Mouse (Mus musculus) adrenal gland, postnatal 0 days (tissue): ENCODE results near the gene Triap1. TPM values are rescaled to one million over a fixed set of nuclear protein-coding genes. Genes with fewer than 3 reads are reported as not detected.

Experiments used
- polyA plus RNA-seq: library from polyadenylated mRNA; unstranded; fragments of >200 nt; fragmentation: Nextera tagmentation; extraction: Ambion mirVana; gene quantifications from 2 replicates; pipeline ENCODE4 v1.2.1, GENCODE M21; 2015

Gene Triap1
- polyA plus RNA-seq = 79.9 and 81.5 TPM in 2 replicates

DNA sequence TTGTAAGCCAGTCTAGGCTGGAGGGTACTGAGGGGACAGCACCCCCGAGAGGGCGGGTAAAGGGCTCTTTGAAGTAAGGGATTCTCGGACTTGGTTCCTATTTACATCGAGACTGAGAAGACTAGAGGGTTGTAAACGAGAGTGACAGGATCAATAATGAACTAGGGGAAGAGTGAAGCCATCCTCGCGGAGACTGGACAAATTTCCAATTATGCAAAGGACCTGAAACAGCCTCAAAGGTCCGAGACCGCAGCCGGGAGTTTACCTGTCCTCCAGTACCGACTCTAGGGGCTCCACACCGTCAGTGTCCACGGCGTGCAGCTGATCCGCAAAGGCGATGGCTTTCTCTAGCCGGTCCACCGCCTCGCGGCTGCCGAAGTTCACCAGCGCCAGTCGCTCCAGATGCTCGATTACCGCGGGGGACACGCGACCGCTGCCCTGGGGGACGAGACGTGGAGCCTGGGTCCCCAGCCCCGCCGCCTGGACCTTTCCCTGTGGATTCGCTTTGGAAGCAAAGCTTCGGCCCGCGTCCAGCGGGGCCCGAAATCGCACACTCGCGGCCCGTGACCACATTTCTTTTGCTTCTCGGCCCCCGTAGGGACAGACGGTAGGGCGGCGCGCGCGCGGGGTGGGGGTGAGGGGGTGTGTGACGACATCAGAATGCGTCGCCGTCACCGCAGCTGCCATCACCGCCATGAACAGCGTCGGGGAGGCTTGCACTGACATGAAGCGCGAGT, at the start of gene Triap1, which contains the start of gene Gatc:
TSS of gene Triap1 (plus strand) at position 649 of the 737 bp plus-strand sequence.
TSS of gene Gatc (minus strand) at position 602 of the 737 bp plus-strand sequence.

DNA sequence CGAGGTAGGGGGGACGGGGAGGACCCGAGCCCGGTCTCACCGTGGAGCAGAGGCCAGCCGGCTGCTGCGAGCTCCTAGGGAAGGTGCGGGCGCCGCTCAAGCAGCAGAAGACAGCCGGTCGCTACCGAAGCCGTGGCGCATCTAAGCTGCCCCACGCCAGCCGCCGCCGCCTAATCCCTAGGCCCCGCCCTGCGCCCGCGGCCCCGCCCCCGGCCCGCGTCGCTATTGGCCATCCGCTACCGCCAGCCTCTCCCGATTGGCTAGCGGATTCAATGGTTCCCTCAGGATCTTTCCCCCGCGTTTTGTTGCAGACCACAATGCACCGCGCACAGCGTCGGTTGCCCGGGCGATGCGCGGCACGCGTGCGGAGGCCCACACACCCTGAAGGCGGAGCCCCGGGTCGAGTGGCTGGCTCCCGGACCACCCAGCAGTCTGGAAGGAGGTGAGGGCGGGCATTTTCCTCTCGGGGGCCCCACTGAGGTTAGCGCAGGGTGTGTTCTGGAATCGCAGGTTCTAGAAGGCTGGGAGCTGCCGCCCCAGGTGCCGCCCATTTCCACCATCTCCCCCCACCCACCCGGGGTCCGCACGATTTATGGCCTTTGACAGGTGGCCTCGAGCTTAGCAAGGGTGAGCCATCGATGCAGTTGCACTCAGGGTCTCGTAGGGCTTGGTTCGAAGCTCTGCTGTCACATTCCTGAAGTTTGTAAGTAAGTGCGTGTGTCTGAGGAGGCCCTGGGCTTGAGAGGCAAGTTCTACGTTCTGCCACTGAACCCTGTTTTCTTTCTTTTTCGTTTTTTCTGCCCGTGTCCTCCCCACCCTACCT, 40.0 kb upstream of the Triap1 start, which contains the start of gene Dynll1:
TSS of gene Dynll1 (minus strand) at position 208 of the 823 bp plus-strand sequence.

DNA sequence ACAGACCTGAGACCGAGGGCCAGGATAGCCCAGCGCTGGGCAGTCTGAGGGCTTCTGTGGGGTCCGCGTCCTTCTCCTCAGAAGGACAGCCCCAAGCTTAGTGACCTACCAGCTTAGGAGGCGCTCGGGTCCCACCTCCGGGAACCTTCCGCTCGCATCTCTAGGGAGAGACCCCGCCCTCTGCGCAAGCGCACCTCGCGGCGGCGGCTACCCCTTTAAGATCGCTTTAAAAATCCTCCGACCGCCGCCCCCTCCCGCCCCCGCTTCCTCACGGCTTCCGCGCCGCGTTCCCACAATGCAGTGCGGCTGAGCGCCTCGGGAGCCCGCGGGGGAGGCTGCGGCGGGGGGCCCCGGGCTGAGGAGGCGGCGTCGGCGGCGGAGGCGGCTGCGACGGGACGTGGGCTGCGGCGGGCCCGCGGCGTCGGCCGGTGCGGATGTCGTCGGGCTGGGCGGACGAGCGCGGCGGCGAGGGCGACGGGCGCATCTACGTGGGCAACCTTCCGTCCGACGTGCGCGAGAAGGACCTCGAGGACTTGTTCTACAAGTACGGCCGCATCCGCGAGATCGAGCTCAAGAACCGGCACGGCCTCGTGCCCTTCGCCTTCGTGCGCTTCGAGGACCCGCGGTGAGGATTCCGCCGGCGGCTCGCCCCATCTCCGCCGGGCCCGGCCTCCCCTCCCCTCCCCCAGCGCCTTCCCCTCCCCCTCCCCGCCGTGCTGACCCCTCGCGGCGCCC, 14.0 kb upstream of the Triap1 start, which contains the start of gene Srsf9:
TSS of gene Srsf9 (plus strand) at position 303 of the 735 bp plus-strand sequence.

DNA sequence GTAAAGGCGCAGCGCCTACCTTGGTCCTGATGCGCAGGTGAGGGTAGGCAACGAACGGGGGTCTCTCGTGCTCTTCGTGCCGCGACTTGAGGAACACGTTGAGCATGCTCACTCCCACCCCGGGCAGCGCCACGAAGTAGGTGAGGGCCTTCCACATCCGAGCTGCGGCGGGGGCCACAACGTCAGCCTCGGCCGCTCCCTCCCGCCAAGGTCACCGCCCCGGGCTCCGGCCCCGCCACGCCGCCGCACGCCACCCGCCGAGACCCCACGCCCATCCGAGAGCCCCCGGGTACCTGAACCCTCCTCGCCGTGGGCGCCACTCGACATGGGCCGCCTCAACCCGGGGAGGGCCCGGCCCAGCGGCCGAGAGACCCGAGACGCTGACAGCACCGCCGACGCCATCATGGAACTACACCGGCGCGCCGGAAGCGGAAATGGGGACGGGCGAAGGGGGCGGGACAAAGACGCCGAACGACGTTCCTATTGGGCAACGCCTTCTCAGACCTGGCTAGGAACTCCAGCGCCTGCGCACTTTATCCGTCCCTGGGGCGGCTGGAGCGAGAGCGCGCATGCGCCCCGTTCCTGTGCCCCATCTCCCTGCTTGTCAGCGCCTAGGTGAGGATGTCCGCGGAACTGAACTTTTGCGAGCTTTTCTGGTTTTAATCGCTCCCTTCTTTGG, 7.7 kb downstream of the Triap1 start, which contains the start of gene Cox6a1:
TSS of gene Cox6a1 (minus strand) at position 436 of the 679 bp plus-strand sequence.

Other genes with a start within 250 kb of the Triap1 start
- 14.9 and 15.3 TPM in 2 replicates for gene Gm10401, start 242.9 kb upstream of the Triap1 start, polyA plus RNA-seq
- gene Acads, start 221.9 kb upstream of the Triap1 start, polyA plus RNA-seq = 108 and 204 TPM in 2 replicates
- gene Unc119b, start 206.2 kb upstream of the Triap1 start, polyA plus RNA-seq = 19.7 and 22.9 TPM in 2 replicates
- gene Mlec, start 183.0 kb upstream of the Triap1 start, polyA plus RNA-seq = 44.5 and 51.0 TPM in 2 replicates
- 1.2 and 2.4 TPM in 2 replicates for gene Cabp1, start 146.8 kb upstream of the Triap1 start, polyA plus RNA-seq
- gene Pop5, start 105.4 kb upstream of the Triap1 start, polyA plus RNA-seq = 122 and 162 TPM in 2 replicates
- gene Rnf10, start 68.3 kb upstream of the Triap1 start, polyA plus RNA-seq = 98.7 and 129 TPM in 2 replicates
- 28.4 and 38.6 TPM in 2 replicates for gene Coq5, start 61.6 kb upstream of the Triap1 start, polyA plus RNA-seq
- 875 and 948 TPM in 2 replicates for gene Dynll1, start 40.2 kb upstream of the Triap1 start, polyA plus RNA-seq
- 101 and 175 TPM in 2 replicates for gene Srsf9, start 14.0 kb upstream of the Triap1 start, polyA plus RNA-seq
- gene Gatc, start within 50 bp of the Triap1 start, polyA plus RNA-seq = 24.1 and 24.3 TPM in 2 replicates
- 1,163 and 1,602 TPM in 2 replicates for gene Cox6a1, start 7.8 kb downstream of the Triap1 start, polyA plus RNA-seq
- gene Msi1, start 88.4 kb downstream of the Triap1 start, polyA plus RNA-seq = 7.9 and 8.3 TPM in 2 replicates
- gene Pla2g1b, start 125.0 kb downstream of the Triap1 start, polyA plus RNA-seq = 1.2 and 1.7 TPM in 2 replicates
- 20.8 and 33.9 TPM in 2 replicates for gene Sirt4, start 143.5 kb downstream of the Triap1 start, polyA plus RNA-seq
- gene Pxn, start 165.5 kb downstream of the Triap1 start, polyA plus RNA-seq = 21.9 and 26.2 TPM in 2 replicates
- gene Rplp0, start 218.2 kb downstream of the Triap1 start, polyA plus RNA-seq = 991 and 1,032 TPM in 2 replicates
- 12.0 and 17.6 TPM in 2 replicates for gene Gcn1l1, start 224.0 kb downstream of the Triap1 start, polyA plus RNA-seq